Mouse (Mus musculus) MEL (cell line): ENCODE measurements at regions not wholly inside any gene's neighbourhood (a gene's known extent, or its start where the extent isn't known, plus 50 kb on each side); places are given as distances from the start of the nearest gene placed in this dataset.

Experiments
- CTCF ChIP-seq, 3 experiments: IDR thresholded peaks in 2 of 3; conservative IDR thresholded peaks in 1 of 3; 2 replicates each; pipeline ENCODE4 v1.5.1; 2011 to 2012; ENCODE audit warnings: low read length in 3 of 3, low read depth in 2 of 3, mild to moderate bottlenecking in 2 of 3, improper control_type of control experiment in 1 of 3, inconsistent platforms in 1 of 3, mixed read lengths in 1 of 3, moderate library complexity in 1 of 3; ENCODE audit not compliant: control insufficient read depth in 1 of 3, insufficient read depth in 1 of 3, poor library complexity in 1 of 3, severe bottlenecking in 1 of 3
- E2F4 ChIP-seq: IDR thresholded peaks from 2 replicates; pipeline ENCODE4 v1.6.1; 2011; ENCODE audit warnings: low read depth, low read length, improper control_type of control experiment, borderline replicate concordance
- EP300 ChIP-seq, 2 experiments: IDR thresholded peaks; 2 replicates each; pipeline ENCODE4 v1.6.1; 2011; ENCODE audit warnings: improper control_type of control experiment in 2 of 2, low read length in 2 of 2, low read depth in 1 of 2, mild to moderate bottlenecking in 1 of 2
- GATA1 ChIP-seq: IDR thresholded peaks from 2 replicates; pipeline ENCODE4 v1.6.1; 2011; ENCODE audit warnings: low read depth, low read length, improper control_type of control experiment
- MAFK ChIP-seq: IDR thresholded peaks from 2 replicates; pipeline ENCODE4 v1.6.1; 2011; ENCODE audit warnings: low read depth, mild to moderate bottlenecking, low read length, improper control_type of control experiment, borderline replicate concordance
- NRF1 ChIP-seq: IDR thresholded peaks from 2 replicates; pipeline ENCODE4 v1.6.1; 2014; ENCODE audit warnings: low read depth, mild to moderate bottlenecking, inconsistent platforms, low read length, improper control_type of control experiment, moderate library complexity; ENCODE audit not compliant: poor library complexity, insufficient read depth, severe bottlenecking
- POLR2A ChIP-seq, 2 experiments: IDR thresholded peaks; 2 replicates each; pipeline ENCODE4 v1.6.1; 2011 to 2012; ENCODE audit warnings: low read length in 2 of 2, mild to moderate bottlenecking in 2 of 2, control low read depth in 1 of 2, improper control_type of control experiment in 1 of 2, low read depth in 1 of 2, moderate library complexity in 1 of 2; ENCODE audit not compliant: control insufficient read depth in 1 of 2, insufficient read depth in 1 of 2, poor library complexity in 1 of 2
- POLR2AphosphoS2 ChIP-seq: IDR thresholded peaks from 2 replicates; pipeline ENCODE4 v1.6.1; 2011; ENCODE audit warnings: low read length, improper control_type of control experiment
- POLR2AphosphoS5 ChIP-seq: IDR thresholded peaks from 2 replicates; pipeline ENCODE4 v1.6.1; 2012; ENCODE audit warnings: low read depth, borderline replicate concordance, mild to moderate bottlenecking, inconsistent platforms, low read length, moderate library complexity, mixed read lengths
- RAD21 ChIP-seq: IDR thresholded peaks from 2 replicates; pipeline ENCODE4 v1.6.1; 2011; ENCODE audit warnings: mild to moderate bottlenecking, low read depth, low read length, improper control_type of control experiment
- SIN3A ChIP-seq: IDR thresholded peaks from 2 replicates; pipeline ENCODE4 v1.6.1; 2012; ENCODE audit warnings: low read length, improper control_type of control experiment, inconsistent platforms
- TCF12 ChIP-seq: IDR thresholded peaks from 2 replicates; pipeline ENCODE4 v1.6.1; 2014; ENCODE audit warnings: low read depth, mild to moderate bottlenecking, inconsistent platforms, low read length, improper control_type of control experiment, moderate library complexity
- ZMIZ1 ChIP-seq: IDR thresholded peaks from 2 replicates; pipeline ENCODE4 v1.6.1; 2012; ENCODE audit warnings: low read depth, mild to moderate bottlenecking, inconsistent platforms, low read length, improper control_type of control experiment, moderate library complexity
- ZNF384 ChIP-seq: IDR thresholded peaks from 2 replicates; pipeline ENCODE4 v1.6.1; 2012; ENCODE audit warnings: low read depth, mild to moderate bottlenecking, inconsistent platforms, low read length, improper control_type of control experiment

DNA sequence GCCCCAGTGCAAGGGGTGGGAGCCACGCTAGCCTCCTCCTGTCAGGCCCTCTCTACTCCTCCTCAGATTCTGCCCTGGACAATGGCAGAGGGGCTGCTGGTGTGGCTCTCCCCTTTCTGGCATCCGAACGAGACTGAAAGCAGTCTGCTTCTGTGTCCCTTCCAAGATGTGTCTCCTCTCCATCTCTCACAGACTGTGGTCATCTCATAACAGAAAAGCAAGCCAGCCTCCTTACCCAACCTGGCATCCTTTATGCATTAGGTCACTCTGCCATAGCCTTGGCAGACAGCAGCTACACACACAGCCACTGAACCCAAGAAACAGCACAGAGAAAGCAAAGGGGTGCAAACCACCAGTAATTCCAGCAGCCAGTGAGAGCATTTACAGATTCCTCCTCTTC lies 213.2 kb downstream of the Mroh4 start:
- TF ChIP-seq E2F4 (no peak), MAFK (no peak), NRF1 (no peak), POLR2A (IDR thresholded peaks at IDR 0.05; ENCODE audit: control insufficient read depth in 1 of 2, insufficient read depth in 1 of 2, low read depth in 1 of 2, low read length in 2 of 2, poor library complexity in 1 of 2) (no peak), GATA1 (no peak), SIN3A (no peak), CTCF (IDR thresholded peaks at IDR 0.05 in 2 of 3, conservative IDR thresholded peaks at IDR 0.05 in 1 of 3; ENCODE audit: control insufficient read depth in 1 of 3, insufficient read depth in 1 of 3, low read depth in 2 of 3, low read length in 3 of 3, poor library complexity in 1 of 3, severe bottlenecking in 1 of 3) (no peak), EP300 (IDR thresholded peaks at IDR 0.05; ENCODE audit: low read depth in 1 of 2, low read length in 2 of 2) (no peak), POLR2AphosphoS5 (no peak), POLR2AphosphoS2 (no peak), RAD21 (no peak), ZNF384 (no peak), TCF12 (no peak), ZMIZ1 (no peak)
